Mouse (Mus musculus): ENCODE data around the gene C9. TPM values are rescaled to one million over a fixed set of nuclear protein-coding genes. Genes with fewer than 3 reads are reported as not detected.

C9 gene
- polyA plus RNA-seq, 1 experiment from 2014 or later: not detected

GRCm38 (mm10) chr15:6498396-6499070 is 53.4 kb downstream of the C9 start:
- Histone ChIP-seq H3K36me3 (ENCODE audit: control insufficient read depth, insufficient read depth, low read length) (no peaks in the 10 kb centered on the region), H3K4me3 (ENCODE audit: low read depth, low read length) (no peak overlapping the region), H3K27me3 (ENCODE audit: control insufficient read depth, insufficient read depth, low read length) (no peaks in the 10 kb centered on the region), H3K4me2 (ENCODE audit: low read depth) (no peak overlapping the region), H3K9me3 (ENCODE audit: control insufficient read depth, low read length) (no peaks in the 10 kb centered on the region), H3K4me1 (ENCODE audit: control insufficient read depth, insufficient read depth, low read length) (no peaks in the 10 kb centered on the region), H3K27ac (ENCODE audit: low read depth, low read length) (no peak overlapping the region), H3K9ac (ENCODE audit: low read length) (no peak overlapping the region)
- WGBS: 86% methylated on average over 10 of the region's 10 CpGs
- DNase-seq (ENCODE audit: low spot score) (no peak), ATAC-seq (ENCODE audit: insufficient read depth, low FRiP score, low TSS enrichment) (no peak)

- no peaks in the 10 kb centered on the region for H3K27me3 ChIP-seq (ENCODE audit: control insufficient read depth, insufficient read depth, low read length)
- WGBS: 54% methylated on average over 1 of the region's 1 CpGs
- no peak for DNase-seq (ENCODE audit: low spot score)
- no peaks in the 10 kb centered on the region for H3K4me1 ChIP-seq (ENCODE audit: control insufficient read depth, insufficient read depth, low read length)
- no peak overlapping the region for H3K4me3 ChIP-seq (ENCODE audit: low read depth, low read length)
- no peaks in the 10 kb centered on the region for H3K36me3 ChIP-seq (ENCODE audit: control insufficient read depth, insufficient read depth, low read length)
- H3K9ac ChIP-seq (ENCODE audit: low read length): no peak overlapping the region
- no peak for ATAC-seq (ENCODE audit: insufficient read depth, low FRiP score, low TSS enrichment)
- no peaks in the 10 kb centered on the region for H3K9me3 ChIP-seq (ENCODE audit: control insufficient read depth, low read length)
- H3K27ac ChIP-seq (ENCODE audit: low read depth, low read length): no peak overlapping the region
- H3K4me2 ChIP-seq (ENCODE audit: low read depth): no peak overlapping the region
These were observed 55.7 kb downstream of the C9 start for GRCm38 (mm10) chr15:6500787-6501186.

- H3K4me2 ChIP-seq (ENCODE audit: low read depth): no peak overlapping the region
These were observed 72.4 kb downstream of the C9 start for GRCm38 (mm10) chr15:6517525-6517924.

GRCm38 (mm10) chr15:6519417-6520255 is 74.5 kb downstream of the C9 start:
- Histone ChIP-seq H3K4me3 (ENCODE audit: low read depth, low read length) (no peak overlapping the region), H3K27ac (ENCODE audit: low read depth, low read length) (no peak overlapping the region), H3K9me3 (ENCODE audit: control insufficient read depth, low read length) (no peaks in the 10 kb centered on the region), H3K9ac (ENCODE audit: low read length) (no peak overlapping the region), H3K36me3 (ENCODE audit: control insufficient read depth, insufficient read depth, low read length) (no peaks in the 10 kb centered on the region), H3K27me3 (ENCODE audit: control insufficient read depth, insufficient read depth, low read length) (no peaks in the 10 kb centered on the region), H3K4me1 (ENCODE audit: control insufficient read depth, insufficient read depth, low read length) (no peaks in the 10 kb centered on the region), H3K4me2 (ENCODE audit: low read depth) (no peak overlapping the region)
- 92% methylated on average over 19 of the region's 19 CpGs for WGBS
- no peak for DNase-seq (ENCODE audit: low spot score)
- ATAC-seq (ENCODE audit: insufficient read depth, low FRiP score, low TSS enrichment): no peak

More at GRCm38 (mm10) chr15:6517525-6517924, 72.4 kb downstream of the C9 start:
- 88% methylated on average over 1 of the region's 1 CpGs for WGBS
- no peak for DNase-seq (ENCODE audit: low spot score)
- H3K4me1 ChIP-seq (ENCODE audit: control insufficient read depth, insufficient read depth, low read length): no peaks in the 10 kb centered on the region
- no peaks in the 10 kb centered on the region for H3K36me3 ChIP-seq (ENCODE audit: control insufficient read depth, insufficient read depth, low read length)
- ATAC-seq (ENCODE audit: insufficient read depth, low FRiP score, low TSS enrichment): no peak
- no peak overlapping the region for H3K4me3 ChIP-seq (ENCODE audit: low read depth, low read length)
- no peak overlapping the region for H3K9ac ChIP-seq (ENCODE audit: low read length)
- H3K27me3 ChIP-seq (ENCODE audit: control insufficient read depth, insufficient read depth, low read length): no peaks in the 10 kb centered on the region
- H3K9me3 ChIP-seq (ENCODE audit: control insufficient read depth, low read length): no peaks in the 10 kb centered on the region
- H3K27ac ChIP-seq (ENCODE audit: low read depth, low read length): no peak overlapping the region

- no peaks in the 10 kb centered on the region for H3K4me1 ChIP-seq (ENCODE audit: control insufficient read depth, insufficient read depth, low read length)
- no peaks in the 10 kb centered on the region for H3K27me3 ChIP-seq (ENCODE audit: control insufficient read depth, insufficient read depth, low read length)
- H3K4me3 ChIP-seq (ENCODE audit: low read depth, low read length): no peak overlapping the region
- ATAC-seq (ENCODE audit: insufficient read depth, low FRiP score, low TSS enrichment) (no peak), DNase-seq (ENCODE audit: low spot score) (no peak)
- 93% methylated on average over 10 of the region's 10 CpGs for WGBS
- H3K36me3 ChIP-seq (ENCODE audit: control insufficient read depth, insufficient read depth, low read length): no peaks in the 10 kb centered on the region
- no peak overlapping the region for H3K9ac ChIP-seq (ENCODE audit: low read length)
- no peak overlapping the region for H3K27ac ChIP-seq (ENCODE audit: low read depth, low read length)
- no peak overlapping the region for H3K4me2 ChIP-seq (ENCODE audit: low read depth)
- no peaks in the 10 kb centered on the region for H3K9me3 ChIP-seq (ENCODE audit: control insufficient read depth, low read length)
These were observed 75.5 kb downstream of the C9 start for GRCm38 (mm10) chr15:6520505-6521155.

GRCm38 (mm10) chr15:6522653-6523167 is 77.6 kb downstream of the C9 start, which contains the start of gene Fyb:
TSS of gene Fyb (plus strand) at chr15:6522853.
- no peak for DNase-seq (ENCODE audit: low spot score)
- WGBS: 88% methylated on average over 8 of the region's 8 CpGs
- Histone ChIP-seq H3K36me3 (ENCODE audit: control insufficient read depth, insufficient read depth, low read length) (no peaks in the 10 kb centered on the region), H3K27ac (ENCODE audit: low read depth, low read length) (no peak within 1 kb of the TSS), H3K4me2 (ENCODE audit: low read depth) (no peak within 1 kb of the TSS), H3K4me3 (ENCODE audit: low read depth, low read length) (no peak within 1 kb of the TSS), H3K9me3 (ENCODE audit: control insufficient read depth, low read length) (no peaks in the 10 kb centered on the region), H3K4me1 (ENCODE audit: control insufficient read depth, insufficient read depth, low read length) (no peaks in the 10 kb centered on the region), H3K27me3 (ENCODE audit: control insufficient read depth, insufficient read depth, low read length) (no peaks in the 10 kb centered on the region), H3K9ac (ENCODE audit: low read length) (no peak within 1 kb of the TSS)
- no peak for ATAC-seq (ENCODE audit: insufficient read depth, low FRiP score, low TSS enrichment)

- WGBS: 89% methylated on average over 2 of the region's 2 CpGs
- no peak overlapping the region for H3K4me2 ChIP-seq (ENCODE audit: low read depth)
- no peak overlapping the region for H3K27ac ChIP-seq (ENCODE audit: low read depth, low read length)
- H3K27me3 ChIP-seq (ENCODE audit: control insufficient read depth, insufficient read depth, low read length): no peaks in the 10 kb centered on the region
- H3K4me1 ChIP-seq (ENCODE audit: control insufficient read depth, insufficient read depth, low read length): no peaks in the 10 kb centered on the region
- no peaks in the 10 kb centered on the region for H3K9me3 ChIP-seq (ENCODE audit: control insufficient read depth, low read length)
- DNase-seq (ENCODE audit: low spot score) (no peak), ATAC-seq (ENCODE audit: insufficient read depth, low FRiP score, low TSS enrichment) (no peak)
- H3K9ac ChIP-seq (ENCODE audit: low read length): no peak overlapping the region
- no peak overlapping the region for H3K4me3 ChIP-seq (ENCODE audit: low read depth, low read length)
- H3K36me3 ChIP-seq (ENCODE audit: control insufficient read depth, insufficient read depth, low read length): no peaks in the 10 kb centered on the region
These were observed 79.7 kb downstream of the C9 start for GRCm38 (mm10) chr15:6524801-6525200.

GRCm38 (mm10) chr15:6525386-6525785 is 80.3 kb downstream of the C9 start:
- DNase-seq (ENCODE audit: low spot score) (no peak), ATAC-seq (ENCODE audit: insufficient read depth, low FRiP score, low TSS enrichment) (no peak)
- H3K4me1 ChIP-seq (ENCODE audit: control insufficient read depth, insufficient read depth, low read length): no peaks in the 10 kb centered on the region
- H3K27ac ChIP-seq (ENCODE audit: low read depth, low read length): no peak overlapping the region
- 95% methylated on average over 3 of the region's 3 CpGs for WGBS
- H3K27me3 ChIP-seq (ENCODE audit: control insufficient read depth, insufficient read depth, low read length): no peaks in the 10 kb centered on the region
- H3K36me3 ChIP-seq (ENCODE audit: control insufficient read depth, insufficient read depth, low read length): no peaks in the 10 kb centered on the region
- H3K9ac ChIP-seq (ENCODE audit: low read length): no peak overlapping the region
- H3K4me2 ChIP-seq (ENCODE audit: low read depth): no peak overlapping the region
- H3K4me3 ChIP-seq (ENCODE audit: low read depth, low read length): no peak overlapping the region
- H3K9me3 ChIP-seq (ENCODE audit: control insufficient read depth, low read length): no peaks in the 10 kb centered on the region
